Mouse (Mus musculus): Measurements from ENCODE around the gene Prkca. TPM values are rescaled to one million over a fixed set of nuclear protein-coding genes. Genes with fewer than 3 reads are reported as not detected.

Gene Prkca
- polyA plus RNA-seq, 2 experiments, result 2.5 to 3.8 TPM

GRCm38 (mm10) chr11:108274046-108274445 lies 69.7 kb downstream of the Prkca start:
- 60% methylated on average over 7 of the region's 7 CpGs for WGBS (ENCODE audit: insufficient replicate concordance)
- no peak overlapping the region for H3K27ac ChIP-seq
- H3K4me2 ChIP-seq (ENCODE audit: low read depth), result no peak overlapping the region
- H3K4me3 ChIP-seq (ENCODE audit: insufficient read depth in 1 of 2, low read depth in 2 of 2, low read length in 2 of 2), result no peak overlapping the region
- no peaks in the 10 kb centered on the region for H3K27me3 ChIP-seq (ENCODE audit: control insufficient read depth, insufficient read depth, low read length)
- no peak for ATAC-seq (ENCODE audit: insufficient read depth)
- H3K9ac ChIP-seq (replicated peaks), result no peak overlapping the region
- H3K36me3 ChIP-seq (replicated peaks; ENCODE audit: control insufficient read depth, insufficient read depth, low read depth), result no peaks in the 10 kb centered on the region
- H3K4me1 ChIP-seq (replicated peaks; ENCODE audit: control insufficient read depth in 2 of 2, insufficient read depth in 2 of 2, low read length in 1 of 2), result peaks cover 0 to 9% of the 10 kb centered on the region in 2 experiments; a peak in 1 of 4 replicates
- no peak for DNase-seq (ENCODE audit: low read depth in 3 of 3, low spot score in 3 of 3)
- TF ChIP-seq CTCF (IDR thresholded peaks at IDR 0.05; ENCODE audit: low read depth) (no peak), EP300 (IDR thresholded peaks at IDR 0.05; ENCODE audit: low read depth) (no peak)
- H3K9me3 ChIP-seq (ENCODE audit: control insufficient read depth, low read length), result no peaks in the 10 kb centered on the region

- DNase-seq (ENCODE audit: low read depth in 3 of 3, low spot score in 3 of 3) (no peak), ATAC-seq (ENCODE audit: insufficient read depth) (no peak)
- TF ChIP-seq EP300 (IDR thresholded peaks at IDR 0.05; ENCODE audit: low read depth) (no peak), CTCF (IDR thresholded peaks at IDR 0.05; ENCODE audit: low read depth) (no peak)
- Histone ChIP-seq H3K9ac (replicated peaks) (no peak overlapping the region), H3K27ac (no peak overlapping the region), H3K4me2 (ENCODE audit: low read depth) (no peak overlapping the region), H3K9me3 (ENCODE audit: control insufficient read depth, low read length) (no peaks in the 10 kb centered on the region), H3K4me3 (ENCODE audit: insufficient read depth in 1 of 2, low read depth in 2 of 2, low read length in 2 of 2) (no peak overlapping the region), H3K36me3 (replicated peaks; ENCODE audit: control insufficient read depth, insufficient read depth, low read depth) (no peaks in the 10 kb centered on the region), H3K4me1 (replicated peaks; ENCODE audit: control insufficient read depth in 2 of 2, insufficient read depth in 2 of 2, low read length in 1 of 2) (peaks cover 0 to 15% of the 10 kb centered on the region in 2 experiments; a peak in 2 of 4 replicates), H3K27me3 (ENCODE audit: control insufficient read depth, insufficient read depth, low read length) (no peaks in the 10 kb centered on the region)
- 66% methylated on average over 12 of the region's 12 CpGs for WGBS (ENCODE audit: insufficient replicate concordance)
Measured at GRCm38 (mm10) chr11:108273415-108273965, 70.2 kb downstream of the Prkca start.

- WGBS (ENCODE audit: insufficient replicate concordance), result 50% methylated on average over 16 of the region's 16 CpGs
- Histone ChIP-seq H3K9me3 (ENCODE audit: control insufficient read depth, low read length) (no peaks in the 10 kb centered on the region), H3K36me3 (replicated peaks; ENCODE audit: control insufficient read depth, insufficient read depth, low read depth) (no peaks in the 10 kb centered on the region), H3K4me1 (replicated peaks; ENCODE audit: control insufficient read depth in 2 of 2, insufficient read depth in 2 of 2, low read length in 1 of 2) (peaks cover 0 to 16% of the 10 kb centered on the region in 2 experiments; a peak in 2 of 4 replicates), H3K27me3 (ENCODE audit: control insufficient read depth, insufficient read depth, low read length) (no peaks in the 10 kb centered on the region), H3K27ac (no peak overlapping the region), H3K4me2 (ENCODE audit: low read depth) (no peak overlapping the region), H3K9ac (replicated peaks) (no peak overlapping the region), H3K4me3 (ENCODE audit: insufficient read depth in 1 of 2, low read depth in 2 of 2, low read length in 2 of 2) (no peak overlapping the region)
- TF ChIP-seq CTCF (IDR thresholded peaks at IDR 0.05; ENCODE audit: low read depth), result no peak
- TF ChIP-seq EP300 (IDR thresholded peaks at IDR 0.05; ENCODE audit: low read depth), result no peak
- ATAC-seq (ENCODE audit: insufficient read depth), result no peak
- no peak for DNase-seq (ENCODE audit: low read depth in 3 of 3, low spot score in 3 of 3)
Measured at GRCm38 (mm10) chr11:108272601-108273414, 70.9 kb downstream of the Prkca start.

GRCm38 (mm10) chr11:108271305-108271704 lies 72.4 kb downstream of the Prkca start:
- ATAC-seq (ENCODE audit: insufficient read depth) (no peak), DNase-seq (ENCODE audit: low read depth in 3 of 3, low spot score in 3 of 3) (no peak)
- Histone ChIP-seq H3K27ac (no peak overlapping the region), H3K36me3 (replicated peaks; ENCODE audit: control insufficient read depth, insufficient read depth, low read depth) (no peaks in the 10 kb centered on the region), H3K4me2 (ENCODE audit: low read depth) (no peak overlapping the region), H3K9me3 (ENCODE audit: control insufficient read depth, low read length) (no peaks in the 10 kb centered on the region), H3K4me1 (replicated peaks; ENCODE audit: control insufficient read depth in 2 of 2, insufficient read depth in 2 of 2, low read length in 1 of 2) (peaks cover 0 to 13% of the 10 kb centered on the region in 2 experiments; a peak in 2 of 4 replicates), H3K27me3 (ENCODE audit: control insufficient read depth, insufficient read depth, low read length) (no peaks in the 10 kb centered on the region; the same call in 1 of the 2 replicates), H3K4me3 (ENCODE audit: insufficient read depth in 1 of 2, low read depth in 2 of 2, low read length in 2 of 2) (no peak overlapping the region), H3K9ac (replicated peaks) (no peak overlapping the region)
- WGBS (ENCODE audit: insufficient replicate concordance), result 71% methylated on average over 8 of the region's 8 CpGs
- TF ChIP-seq EP300 (IDR thresholded peaks at IDR 0.05; ENCODE audit: low read depth), result no peak
- TF ChIP-seq CTCF (IDR thresholded peaks at IDR 0.05; ENCODE audit: low read depth), result no peak

GRCm38 (mm10) chr11:108269516-108269915 lies 74.2 kb downstream of the Prkca start:
- no peak overlapping the region; the same call in 1 of the 2 replicates for H3K9ac ChIP-seq (replicated peaks)
- no peak for TF ChIP-seq CTCF (IDR thresholded peaks at IDR 0.05; ENCODE audit: low read depth)
- TF ChIP-seq EP300 (IDR thresholded peaks at IDR 0.05; ENCODE audit: low read depth), result no peak
- no peaks in the 10 kb centered on the region for H3K9me3 ChIP-seq (ENCODE audit: control insufficient read depth, low read length)
- peaks cover 0 to 17% of the 10 kb centered on the region in 2 experiments; a peak in 2 of 4 replicates for H3K4me1 ChIP-seq (replicated peaks; ENCODE audit: control insufficient read depth in 2 of 2, insufficient read depth in 2 of 2, low read length in 1 of 2)
- no peaks in the 10 kb centered on the region; the same call in 1 of the 2 replicates for H3K27me3 ChIP-seq (ENCODE audit: control insufficient read depth, insufficient read depth, low read length)
- WGBS (ENCODE audit: insufficient replicate concordance), result 75% methylated on average over 7 of the region's 7 CpGs
- ATAC-seq (ENCODE audit: insufficient read depth) (no peak), DNase-seq (ENCODE audit: low read depth in 3 of 3, low spot score in 3 of 3) (no peak)
- H3K27ac ChIP-seq, result no peak overlapping the region
- H3K36me3 ChIP-seq (replicated peaks; ENCODE audit: control insufficient read depth, insufficient read depth, low read depth), result no peaks in the 10 kb centered on the region
- no peak overlapping the region for H3K4me3 ChIP-seq (ENCODE audit: insufficient read depth in 1 of 2, low read depth in 2 of 2, low read length in 2 of 2)
- no peak overlapping the region for H3K4me2 ChIP-seq (ENCODE audit: low read depth)
